8 mouse cellular contexts compared by ENCODE assay signal in genomic region chr12:80917764-80918163, GRCm38 (mm10). TPM values are rescaled to one million over a fixed set of nuclear protein-coding genes. Genes with fewer than 3 reads are reported as not detected.
DNase-seq lines count a peak whose midpoint lies in the region; ATAC-seq and TF ChIP-seq lines count a peak whose summit lies in the region.

No protein-coding gene starts in this region.

- peak; percentile 27 for TF ChIP-seq RAD21 in CH12.LX (IDR thresholded peaks at IDR 0.05; ENCODE audit: low read depth, low read length)

- 49% methylated on average over 7 of the region's 7 CpGs for WGBS in heart, postnatal 0 days
- 58% methylated on average over 7 of the region's 7 CpGs for WGBS in heart, embryonic 12.5 days

- no peak for TF ChIP-seq POLR2A in CH12.LX (IDR thresholded peaks at IDR 0.05; ENCODE audit: low read depth, low read length)

- no peak for ATAC-seq in heart, postnatal 0 days (ENCODE audit: insufficient read depth, low read depth)
- ATAC-seq in heart, embryonic 12.5 days (ENCODE audit: insufficient number of reproducible peaks, low FRiP score), result no peak

- in situ Hi-C loops in CH12.LX (cut with MboI; ENCODE audit: low pct_ligation_motif_present, low pct_unique_long_range_greater_than_20kb, low sequenced_read_pairs), result no loop called here

- peaks cover 1% of the 10 kb centered on the region; the same call in 1 of the 2 replicates for H3K4me1 ChIP-seq in heart, postnatal 0 days (ENCODE audit: control insufficient read depth, insufficient read depth)
- peaks cover 4% of the 10 kb centered on the region; the same call in 1 of the 2 replicates for H3K4me1 ChIP-seq in heart, embryonic 12.5 days (replicated peaks)
- H3K4me1 ChIP-seq in CH12.LX (ENCODE audit: control insufficient read depth in 1 of 2, insufficient read depth in 2 of 2), result peaks cover 0 to 1% of the 10 kb centered on the region in 2 experiments; a peak in 1 of 4 replicates

- no peak overlapping the region for H3K4me3 ChIP-seq in heart, postnatal 0 days (ENCODE audit: low read depth, low read length)
- no peak overlapping the region for H3K4me3 ChIP-seq in heart, embryonic 12.5 days
- H3K4me3 ChIP-seq in CH12.LX (replicated peaks in 1 of 3; ENCODE audit: low read depth in 2 of 3, low read length in 2 of 3, poor library complexity in 1 of 3), result no peak overlapping the region

- H3K9me3 ChIP-seq in heart, postnatal 0 days (replicated peaks; ENCODE audit: control insufficient read depth, low read length), result no peaks in the 10 kb centered on the region
- no peaks in the 10 kb centered on the region for H3K9me3 ChIP-seq in heart, embryonic 12.5 days (replicated peaks)
- no peaks in the 10 kb centered on the region for H3K9me3 ChIP-seq in CH12.LX (replicated peaks; ENCODE audit: low read length)

- H3K79me2 ChIP-seq in CH12.LX (replicated peaks; ENCODE audit: control insufficient read depth, extremely low read depth, insufficient read depth, poor library complexity, severe bottlenecking), result no peaks in the 10 kb centered on the region

- dilution Hi-C loops in CH12.LX (cut with MboI; ENCODE audit: extremely low pct_ligation_motif_present, extremely low pct_unique_long_range_greater_than_20kb, low sequenced_read_pairs), result no loop called here

- H3K27ac ChIP-seq in heart, postnatal 0 days (ENCODE audit: low read depth), result no peak overlapping the region
- no peak overlapping the region for H3K27ac ChIP-seq in heart, embryonic 12.5 days (ENCODE audit: poor library complexity, severe bottlenecking)
- no peak overlapping the region for H3K27ac ChIP-seq in CH12.LX (ENCODE audit: insufficient read depth, low read depth)

- no peak for DNase-seq in heart, postnatal 0 days (ENCODE audit: low spot score)
- DNase-seq in CH12.LX (ENCODE audit: extremely low read depth), result peak; percentile 53
- peak; percentile 37 for DNase-seq in c-Kit-positive CD71-negative TER-119-negative erythroid progenitor cells, embryonic 14.5 days (ENCODE audit: low read depth)
- DNase-seq in lung, postnatal 4 days, result peak; percentile 27 to 58
- no peak for DNase-seq in frontal cortex, postnatal 10 days (ENCODE audit: low spot score in 2 of 2)
- DNase-seq in gastrocnemius, postnatal 10 days, result no peak
- DNase-seq in layer of hippocampus, postnatal 25 days (ENCODE audit: extremely low spot score in 1 of 2, low spot score in 1 of 2), result no peak

- no peak for TF ChIP-seq EP300 in heart, postnatal 0 days (IDR thresholded peaks at IDR 0.05; ENCODE audit: low read depth)
- no peak for TF ChIP-seq EP300 in CH12.LX (IDR thresholded peaks at IDR 0.05; ENCODE audit: low read length)

- H3K9ac ChIP-seq in heart, postnatal 0 days (replicated peaks; ENCODE audit: low read depth, low read length), result no peak overlapping the region
- no peak overlapping the region for H3K9ac ChIP-seq in heart, embryonic 12.5 days
- no peak overlapping the region for H3K9ac ChIP-seq in CH12.LX (ENCODE audit: insufficient read depth, low read depth)

- no peaks in the 10 kb centered on the region for H3K27me3 ChIP-seq in heart, postnatal 0 days (ENCODE audit: control insufficient read depth, insufficient read depth, low read length)
- 0 out of 2 replicates have a peak, but pooled peaks cover 4% of the 10 kb centered on the region for H3K27me3 ChIP-seq in heart, embryonic 12.5 days (replicated peaks)
- H3K27me3 ChIP-seq in CH12.LX (replicated peaks), result peaks cover 1% of the 10 kb centered on the region

- no peak overlapping the region for H3K4me2 ChIP-seq in heart, postnatal 0 days (ENCODE audit: low read depth, low read length)
- no peak overlapping the region for H3K4me2 ChIP-seq in heart, embryonic 12.5 days
- no peak overlapping the region for H3K4me2 ChIP-seq in CH12.LX (ENCODE audit: insufficient read depth, low read depth, poor library complexity, severe bottlenecking)

- TF ChIP-seq CTCF in heart, postnatal 0 days (IDR thresholded peaks at IDR 0.05; ENCODE audit: low read depth), result 0 out of 2 replicates have a peak, but pooled peaks have one; percentile 20
- peak; percentile 49 to 75 for TF ChIP-seq CTCF in CH12.LX (conservative IDR thresholded peaks at IDR 0.05 in 1 of 2, IDR thresholded peaks at IDR 0.05 in 1 of 2; ENCODE audit: low read depth in 2 of 2, low read length in 2 of 2)

- no peaks in the 10 kb centered on the region for H3K36me3 ChIP-seq in heart, postnatal 0 days (replicated peaks; ENCODE audit: control insufficient read depth, insufficient read depth, low read length)
- H3K36me3 ChIP-seq in heart, embryonic 12.5 days, result no peaks in the 10 kb centered on the region
- H3K36me3 ChIP-seq in CH12.LX (replicated peaks in 1 of 2; ENCODE audit: control insufficient read depth in 1 of 2, insufficient read depth in 1 of 2, low read length in 1 of 2), result no peaks in the 10 kb centered on the region

TF ChIP-seq in CH12.LX, 34 proteins besides CTCF, POLR2A, EP300 and RAD21:
- TF ChIP-seq MYC (IDR thresholded peaks at IDR 0.05; ENCODE audit: low read depth, low read length) (no peak), POLR2AphosphoS2 (IDR thresholded peaks at IDR 0.05; ENCODE audit: low read depth, low read length) (no peak), BHLHE40 (IDR thresholded peaks at IDR 0.05; ENCODE audit: low read depth, low read length) (peak; percentile 15; the same call in 1 of the 2 replicates), SMC3 (IDR thresholded peaks at IDR 0.05; ENCODE audit: low read depth, low read length) (peak; percentile 42), NRF1 (IDR thresholded peaks at IDR 0.05; ENCODE audit: low read depth, low read length) (no peak), IRF4 (IDR thresholded peaks at IDR 0.05; ENCODE audit: low read depth, low read length) (peak; percentile 12; the same call in 1 of the 2 replicates), ZKSCAN1 (IDR thresholded peaks at IDR 0.05; ENCODE audit: borderline replicate concordance, low read depth, low read length) (no peak), NELFE (IDR thresholded peaks at IDR 0.05; ENCODE audit: low read depth, low read length) (no peak), JUN (IDR thresholded peaks at IDR 0.05; ENCODE audit: insufficient read depth, low read depth, low read length) (no peak), ZNF384 (IDR thresholded peaks at IDR 0.05; ENCODE audit: low read depth, low read length) (peak; percentile 58), RCOR1 (conservative IDR thresholded peaks at IDR 0.05; ENCODE audit: low read depth, low read length) (no peak), GABPA (IDR thresholded peaks at IDR 0.05; ENCODE audit: insufficient replicate concordance, low read depth, low read length) (no peak), MAFK (IDR thresholded peaks at IDR 0.05; ENCODE audit: insufficient replicate concordance, low read length) (no peak), MAZ (IDR thresholded peaks at IDR 0.05; ENCODE audit: low read depth, low read length) (no peak), MEF2A (IDR thresholded peaks at IDR 0.05; ENCODE audit: borderline replicate concordance, low read depth, low read length) (no peak), USF1 (IDR thresholded peaks at IDR 0.05; ENCODE audit: low read depth, low read length) (no peak), MXI1 (IDR thresholded peaks at IDR 0.05; ENCODE audit: low read depth, low read length) (no peak)

RNA-seq across cellular contexts. Expression of gene Srsf5, which starts 27.5 kb away (rescaled TPM):
- 227 and 333 TPM in 2 replicates for total RNA-seq in heart, postnatal 0 days (2014; rRNA removed; ENCODE audit: low replicate concordance)
- polyA plus RNA-seq in heart, postnatal 0 days (2015; fragmentation: Nextera tagmentation; extraction: Ambion mirVana), result 204 and 275 TPM in 2 replicates
- polyA plus RNA-seq in heart, embryonic 12.5 days (2016; fragmentation: Nextera tagmentation; extraction: Ambion mirVana), result 439 and 445 TPM in 2 replicates
- 260 and 311 TPM in 2 replicates for total RNA-seq in CH12.LX (2012; rRNA removed)
- total RNA-seq in CH12.LX (2014; rRNA removed), result 459 and 511 TPM in 2 replicates
- 549 and 597 TPM in 2 replicates for polyA plus RNA-seq in CH12.LX (2012; ENCODE audit: insufficient read length, low read depth)
- 100 to 1,000 TPM; 157 to 190 TPM for total RNA-seq in gastrocnemius, postnatal 10 days (2021)
- 100 to 1,000 TPM; 240 to 377 TPM for total RNA-seq in layer of hippocampus, postnatal 25 days (2021)

RNA-seq across cellular contexts. Expression of gene Slc10a1, which starts 50.7 kb away (rescaled TPM):
- 1.5 TPM in 1 of 2 replicates, not detected in the other for total RNA-seq in heart, postnatal 0 days (2014; rRNA removed; ENCODE audit: low replicate concordance)
- polyA plus RNA-seq in heart, postnatal 0 days (2015; fragmentation: Nextera tagmentation; extraction: Ambion mirVana), result 0.37 and 0.40 TPM in 2 replicates
- polyA plus RNA-seq in heart, embryonic 12.5 days (2016; fragmentation: Nextera tagmentation; extraction: Ambion mirVana), result 0.53 and 0.64 TPM in 2 replicates
- 0.13 TPM in 2 replicates for total RNA-seq in CH12.LX (2012; rRNA removed)
- not detected in 2 replicates for total RNA-seq in CH12.LX (2014; rRNA removed)
- 0.20 and 0.23 TPM in 2 replicates for polyA plus RNA-seq in CH12.LX (2012; ENCODE audit: insufficient read length, low read depth)
- total RNA-seq in gastrocnemius, postnatal 10 days (2021), result under 1 TPM in 1 of 2 experiments, not detected in 1; 0.41 TPM
- total RNA-seq in layer of hippocampus, postnatal 25 days (2021), result not detected

Comparison
In these comparisons a context has a peak if more than half of its experiments do, and no peak if none do; other contexts are left out.
1. DNase-seq: peak in CH12.LX (single experiment), c-Kit-positive CD71-negative TER-119-negative erythroid progenitor cells, embryonic 14.5 days (single experiment) and lung, postnatal 4 days (2 of 2); none in heart, postnatal 0 days (single experiment), frontal cortex, postnatal 10 days (0 of 2), gastrocnemius, postnatal 10 days (single experiment) and layer of hippocampus, postnatal 25 days (0 of 2).